Mouse (Mus musculus) lung, adult 2 months (tissue): ENCODE results near the gene Gm47985.
"Not testable (repeated sequence)": the region's sequence is repeated elsewhere in the genome, so short reads cannot be mapped to it uniquely, and the experiment has no call there.

Source experiments
- CTCF ChIP-seq: fragments of 200-500 bp; IDR thresholded peaks from 2 replicates; pipeline ENCODE4 v1.5.1; 2011; ENCODE audit warnings: mild to moderate bottlenecking, low read length, control low read depth; ENCODE audit not compliant: insufficient read depth
- POLR2A ChIP-seq: fragments of 200-500 bp; IDR thresholded peaks from 2 replicates; pipeline ENCODE4 v1.6.1; 2011; ENCODE audit warnings: low read depth, mild to moderate bottlenecking, control low read depth, low read length, borderline replicate concordance; ENCODE audit errors: extremely low read depth

DNA sequence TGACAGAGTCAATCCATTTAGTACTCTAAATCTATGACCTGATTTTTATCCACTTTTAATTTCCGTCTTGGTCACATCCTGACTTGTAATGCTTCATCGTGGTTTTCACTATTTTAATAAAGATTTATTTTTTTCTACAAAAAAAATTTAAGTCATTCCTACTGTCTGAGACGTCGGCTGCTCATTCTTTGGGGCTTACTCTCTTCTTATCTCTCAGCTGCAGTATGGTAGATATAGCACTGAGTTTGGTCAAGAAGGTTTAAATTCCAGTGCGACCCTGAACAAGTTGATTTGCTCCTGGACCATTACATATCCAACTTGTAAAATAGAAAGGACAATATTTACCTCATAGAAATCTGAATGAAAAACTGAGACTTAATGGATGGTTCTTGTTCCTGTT lies 29.3 kb downstream of the Gm47985 start:
- not testable (repeated sequence) for TF ChIP-seq CTCF, POLR2A
